Mouse (Mus musculus): ENCODE results near the gene Hcfc1.

Gene Hcfc1

GRCm38 (mm10) chrX:73966248-73967176 is at the start of gene Hcfc1:
Hcfc1 (minus strand) TSS chrX:73966357.
- peak; percentile 88 for DNase-seq

- no peak for DNase-seq
Measured at GRCm38 (mm10) chrX:74014597-74014996, 48.4 kb upstream of the Hcfc1 start.

GRCm38 (mm10) chrX:74008063-74008462 is 41.9 kb upstream of the Hcfc1 start:
- no peak for DNase-seq

- DNase-seq = no peak
Measured at GRCm38 (mm10) chrX:74006401-74006800, 40.2 kb upstream of the Hcfc1 start.

GRCm38 (mm10) chrX:74003644-74004043 is 37.5 kb upstream of the Hcfc1 start:
- DNase-seq = no peak

- no peak for DNase-seq
Measured at GRCm38 (mm10) chrX:74001024-74001423, 34.9 kb upstream of the Hcfc1 start.

GRCm38 (mm10) chrX:73998911-73999869 is 33.0 kb upstream of the Hcfc1 start:
- DNase-seq = peak; percentile 40

GRCm38 (mm10) chrX:73977783-73978182 is 11.6 kb upstream of the Hcfc1 start:
- no peak for DNase-seq

- DNase-seq = no peak
Measured at GRCm38 (mm10) chrX:73976283-73976682, 10.1 kb upstream of the Hcfc1 start.

GRCm38 (mm10) chrX:73972774-73973173 is 6.6 kb upstream of the Hcfc1 start:
- no peak for DNase-seq

- DNase-seq = no peak
Measured at GRCm38 (mm10) chrX:73970781-73971180, 4.6 kb upstream of the Hcfc1 start.

GRCm38 (mm10) chrX:73969729-73970128 is 3.6 kb upstream of the Hcfc1 start:
- DNase-seq = no peak

GRCm38 (mm10) chrX:73969167-73969566 is 3.0 kb upstream of the Hcfc1 start:
- DNase-seq = no peak

GRCm38 (mm10) chrX:73967177-73968075 is 1.3 kb upstream of the Hcfc1 start:
- DNase-seq = peak; percentile 91

- DNase-seq = peak; percentile 75
Measured at GRCm38 (mm10) chrX:73965307-73965706, 850 bp downstream of the Hcfc1 start.

- no peak for DNase-seq
Measured at GRCm38 (mm10) chrX:73964363-73964762, 1.8 kb downstream of the Hcfc1 start.

GRCm38 (mm10) chrX:73954988-73955387 is 11.2 kb downstream of the Hcfc1 start:
- DNase-seq = no peak

GRCm38 (mm10) chrX:73952603-73953002 is 13.6 kb downstream of the Hcfc1 start:
- DNase-seq = no peak

GRCm38 (mm10) chrX:73949341-73949740 is 16.8 kb downstream of the Hcfc1 start:
- no peak for DNase-seq

GRCm38 (mm10) chrX:73948647-73949046 is 17.5 kb downstream of the Hcfc1 start:
- DNase-seq = peak; percentile 15

GRCm38 (mm10) chrX:73946896-73947295 is 19.3 kb downstream of the Hcfc1 start:
- DNase-seq = no peak

- DNase-seq = no peak
Measured at GRCm38 (mm10) chrX:73942294-73942693, 23.9 kb downstream of the Hcfc1 start.

Measured in right cerebral cortex, adult 18-20 months (tissue).